Mouse (Mus musculus): ENCODE measurements at regions not wholly inside any gene's neighbourhood (a gene's known extent, or its start where the extent isn't known, plus 50 kb on each side); places are given as distances from the start of the nearest gene placed in this dataset.

- no peak for DNase-seq (ENCODE audit: low spot score)
Observed at GRCm38 (mm10) chr1:23462411-23462810, 64.8 kb upstream of the Ogfrl1 start.

- DNase-seq (ENCODE audit: low spot score), result no peak
Observed at GRCm38 (mm10) chr1:23464081-23464480, 66.5 kb upstream of the Ogfrl1 start.

- no peak for DNase-seq (ENCODE audit: low spot score)
Observed at GRCm38 (mm10) chr1:23466340-23466739, 68.8 kb upstream of the Ogfrl1 start.

GRCm38 (mm10) chr1:23467405-23467804, 69.8 kb upstream of the Ogfrl1 start:
- DNase-seq (ENCODE audit: low spot score), result no peak

- no peak for DNase-seq (ENCODE audit: low spot score)
Observed at GRCm38 (mm10) chr1:23480776-23481320, 83.3 kb upstream of the Ogfrl1 start.

GRCm38 (mm10) chr1:23484566-23484965, 87.0 kb upstream of the Ogfrl1 start:
- DNase-seq (ENCODE audit: low spot score), result no peak

GRCm38 (mm10) chr1:23485150-23485775, 87.7 kb upstream of the Ogfrl1 start:
- DNase-seq (ENCODE audit: low spot score), result no peak

GRCm38 (mm10) chr1:23487031-23487430, 89.5 kb upstream of the Ogfrl1 start:
- DNase-seq (ENCODE audit: low spot score), result no peak

GRCm38 (mm10) chr1:23490640-23491039, 93.1 kb upstream of the Ogfrl1 start:
- DNase-seq (ENCODE audit: low spot score), result no peak

GRCm38 (mm10) chr1:23491041-23491440, 93.5 kb upstream of the Ogfrl1 start:
- no peak for DNase-seq (ENCODE audit: low spot score)

- no peak for DNase-seq (ENCODE audit: low spot score)
Observed at GRCm38 (mm10) chr1:23492981-23493380, 95.4 kb upstream of the Ogfrl1 start.

GRCm38 (mm10) chr1:23495412-23495811, 97.8 kb upstream of the Ogfrl1 start:
- no peak for DNase-seq (ENCODE audit: low spot score)

GRCm38 (mm10) chr1:23520113-23520512, 122.5 kb upstream of the Ogfrl1 start:
- no peak for DNase-seq (ENCODE audit: low spot score)

- DNase-seq (ENCODE audit: low spot score), result no peak
Observed at GRCm38 (mm10) chr1:23532659-23533058, 135.1 kb upstream of the Ogfrl1 start.

GRCm38 (mm10) chr1:23536621-23537020, 139.0 kb upstream of the Ogfrl1 start:
- no peak for DNase-seq (ENCODE audit: low spot score)

- DNase-seq (ENCODE audit: low spot score), result no peak
Observed at GRCm38 (mm10) chr1:23538419-23538818, 140.8 kb upstream of the Ogfrl1 start.

GRCm38 (mm10) chr1:23540594-23540993, 143.0 kb upstream of the Ogfrl1 start:
- DNase-seq (ENCODE audit: low spot score), result no peak

GRCm38 (mm10) chr1:23555794-23556193, 158.2 kb upstream of the Ogfrl1 start:
- no peak for DNase-seq (ENCODE audit: low spot score)

- DNase-seq (ENCODE audit: low spot score), result no peak
Observed at GRCm38 (mm10) chr1:23568106-23568505, 170.5 kb upstream of the Ogfrl1 start.

GRCm38 (mm10) chr1:23574461-23574860, 176.9 kb upstream of the Ogfrl1 start:
- no peak for DNase-seq (ENCODE audit: low spot score)

- DNase-seq (ENCODE audit: low spot score), result no peak
Observed at GRCm38 (mm10) chr1:23575005-23575404, 177.4 kb upstream of the Ogfrl1 start.

GRCm38 (mm10) chr1:23575515-23575914, 177.9 kb upstream of the Ogfrl1 start:
- DNase-seq (ENCODE audit: low spot score), result no peak

GRCm38 (mm10) chr1:23576150-23576549, 178.6 kb upstream of the Ogfrl1 start:
- no peak for DNase-seq (ENCODE audit: low spot score)

- no peak for DNase-seq (ENCODE audit: low spot score)
Observed at GRCm38 (mm10) chr1:23589414-23589942, 172.1 kb upstream of the B3gat2 start.
